Mouse (Mus musculus) stomach, embryonic 15.5 days (tissue): Measurements from ENCODE around the gene Lrrc17. TPM values are rescaled to one million over a fixed set of nuclear protein-coding genes. Genes with fewer than 3 reads are reported as not detected.

Experiments used
- ATAC-seq: fragments of 200-750 bp; cut with Nextera tagmentation; 2 replicates; pipeline ENCODE4 v1.8.0; 2017; ENCODE audit warnings: low read depth, moderate number of reproducible peaks, moderate TSS enrichment; ENCODE audit not compliant: insufficient read depth, low FRiP score
- H3K27ac ChIP-seq: fragments of 300-500 bp; sonication (generic); 2 replicates; pipeline ENCODE4 v1.5.1; 2015; ENCODE audit warnings: mild to moderate bottlenecking, inconsistent platforms
- H3K27me3 ChIP-seq: fragments of 300-500 bp; sonication (generic); replicated peaks from 2 replicates; pipeline ENCODE4 v1.6.1; 2015; ENCODE audit warnings: inconsistent platforms
- H3K36me3 ChIP-seq: fragments of 300-500 bp; sonication (generic); 2 replicates; pipeline ENCODE4 v1.6.1; 2015; ENCODE audit warnings: inconsistent platforms
- H3K4me1 ChIP-seq: fragments of 300-500 bp; sonication (generic); 2 replicates; pipeline ENCODE4 v1.6.1; 2015; ENCODE audit warnings: inconsistent platforms
- H3K4me2 ChIP-seq: fragments of 300-500 bp; sonication (generic); 2 replicates; pipeline ENCODE4 v1.6.1; 2015; ENCODE audit warnings: mild to moderate bottlenecking, inconsistent platforms
- H3K4me3 ChIP-seq: fragments of 300-500 bp; sonication (generic); replicated peaks from 2 replicates; pipeline ENCODE4 v1.5.1; 2015; ENCODE audit warnings: inconsistent platforms
- H3K9ac ChIP-seq: fragments of 300-500 bp; sonication (generic); 2 replicates; pipeline ENCODE4 v1.6.1; 2015; ENCODE audit warnings: inconsistent platforms
- H3K9me3 ChIP-seq: fragments of 300-500 bp; sonication (generic); 2 replicates; pipeline ENCODE4 v1.6.1; 2016; ENCODE audit warnings: inconsistent platforms
- WGBS: fragments of 180-500 bp; shearing (Covaris S2); methylation state at CpG from one replicate; pipeline ENCODE4 v1.1.7; 2015; 5-methylcytosine and 5-hydroxymethylcytosine counted together
- polyA plus RNA-seq: library from polyadenylated mRNA; unstranded; fragments of >200 nt; fragmentation: Nextera tagmentation; extraction: Ambion mirVana; gene quantifications from 2 replicates; pipeline ENCODE4 v1.2.1, GENCODE M21; 2015

The Lrrc17 gene
- polyA plus RNA-seq, 1 experiment from 2014 or later: 57.7 TPM

- no peak for ATAC-seq
- Histone ChIP-seq H3K36me3 (no peaks in the 10 kb centered on the region), H3K4me3 (peak overlapping the region; percentile 42; the same call in 1 of the 2 replicates), H3K9me3 (no peaks in the 10 kb centered on the region), H3K27me3 (no peaks in the 10 kb centered on the region), H3K4me1 (no peaks in the 10 kb centered on the region), H3K4me2 (peak overlapping the region; percentile 45), H3K27ac (peak overlapping the region; percentile 96; the same call in 1 of the 2 replicates), H3K9ac (no peak overlapping the region)
Measured at GRCm38 (mm10) chr5:21545227-21545626, 1.9 kb downstream of the Lrrc17 start.

GRCm38 (mm10) chr5:21545786-21546185, 2.4 kb downstream of the Lrrc17 start:
- H3K4me1 ChIP-seq: no peaks in the 10 kb centered on the region
- H3K9ac ChIP-seq: no peak overlapping the region
- H3K9me3 ChIP-seq: no peaks in the 10 kb centered on the region
- 0 out of 2 replicates have a peak overlapping the region, but pooled peaks have one; percentile 11 for H3K27ac ChIP-seq
- no peaks in the 10 kb centered on the region for H3K27me3 ChIP-seq
- H3K4me3 ChIP-seq: peak overlapping the region; percentile 6; the same call in 1 of the 2 replicates
- no peak for ATAC-seq
- H3K4me2 ChIP-seq: peak overlapping the region; percentile 45
- WGBS: 62% methylated on average over 4 of the region's 4 CpGs
- H3K36me3 ChIP-seq: no peaks in the 10 kb centered on the region

GRCm38 (mm10) chr5:21547005-21547404, 3.6 kb downstream of the Lrrc17 start:
- ATAC-seq: no peak
- H3K27me3 ChIP-seq: no peaks in the 10 kb centered on the region
- no peak overlapping the region for H3K4me2 ChIP-seq
- no peak overlapping the region for H3K4me3 ChIP-seq
- H3K4me1 ChIP-seq: no peaks in the 10 kb centered on the region
- WGBS: 83% methylated on average over 8 of the region's 8 CpGs
- H3K27ac ChIP-seq: no peak overlapping the region
- no peak overlapping the region for H3K9ac ChIP-seq
- no peaks in the 10 kb centered on the region for H3K9me3 ChIP-seq
- no peaks in the 10 kb centered on the region for H3K36me3 ChIP-seq

GRCm38 (mm10) chr5:21553685-21554084, 10.3 kb downstream of the Lrrc17 start:
- Histone ChIP-seq H3K27me3 (no peaks in the 10 kb centered on the region), H3K4me3 (no peak overlapping the region), H3K9ac (no peak overlapping the region), H3K4me1 (no peaks in the 10 kb centered on the region), H3K4me2 (no peak overlapping the region), H3K27ac (no peak overlapping the region), H3K36me3 (no peaks in the 10 kb centered on the region), H3K9me3 (no peaks in the 10 kb centered on the region)
- ATAC-seq: no peak
- 87% methylated on average over 4 of the region's 4 CpGs for WGBS

- Histone ChIP-seq H3K9me3 (no peaks in the 10 kb centered on the region), H3K27ac (no peak overlapping the region), H3K27me3 (no peaks in the 10 kb centered on the region), H3K4me1 (no peaks in the 10 kb centered on the region), H3K4me3 (no peak overlapping the region), H3K9ac (no peak overlapping the region), H3K4me2 (no peak overlapping the region), H3K36me3 (no peaks in the 10 kb centered on the region)
- ATAC-seq: no peak
- 69% methylated on average over 1 of the region's 1 CpGs for WGBS
Measured at GRCm38 (mm10) chr5:21554732-21555131, 11.4 kb downstream of the Lrrc17 start.

- Histone ChIP-seq H3K27me3 (no peaks in the 10 kb centered on the region), H3K36me3 (peaks cover 7% of the 10 kb centered on the region; the same call in 1 of the 2 replicates), H3K9ac (no peak overlapping the region), H3K9me3 (no peaks in the 10 kb centered on the region), H3K4me1 (no peaks in the 10 kb centered on the region), H3K4me3 (no peak overlapping the region), H3K4me2 (no peak overlapping the region), H3K27ac (no peak overlapping the region)
- WGBS: 52% methylated on average over 3 of the region's 3 CpGs
- no peak for ATAC-seq
Measured at GRCm38 (mm10) chr5:21556502-21556901, 13.1 kb downstream of the Lrrc17 start.

- 83% methylated on average over 2 of the region's 2 CpGs for WGBS
- H3K9me3 ChIP-seq: no peaks in the 10 kb centered on the region
- no peak for ATAC-seq
Measured at GRCm38 (mm10) chr5:21563936-21564335, 20.6 kb downstream of the Lrrc17 start.

GRCm38 (mm10) chr5:21565392-21566065, 22.2 kb downstream of the Lrrc17 start:
- 89% methylated on average over 9 of the region's 9 CpGs for WGBS
- peaks cover 7% of the 10 kb centered on the region; the same call in 1 of the 2 replicates for H3K36me3 ChIP-seq
- H3K27ac ChIP-seq: no peak overlapping the region

More at GRCm38 (mm10) chr5:21563936-21564335, 20.6 kb downstream of the Lrrc17 start:
- no peak overlapping the region for H3K4me3 ChIP-seq
- no peaks in the 10 kb centered on the region for H3K4me1 ChIP-seq
- H3K27me3 ChIP-seq: no peaks in the 10 kb centered on the region
- no peak overlapping the region for H3K27ac ChIP-seq
- no peak overlapping the region for H3K9ac ChIP-seq
- H3K36me3 ChIP-seq: peaks cover 7% of the 10 kb centered on the region; the same call in 1 of the 2 replicates
- no peak overlapping the region for H3K4me2 ChIP-seq

GRCm38 (mm10) chr5:21567784-21568183, 24.4 kb downstream of the Lrrc17 start:
- Histone ChIP-seq H3K36me3 (no peaks in the 10 kb centered on the region; the same call in 1 of the 2 replicates), H3K4me2 (no peak overlapping the region), H3K4me1 (no peaks in the 10 kb centered on the region), H3K9ac (no peak overlapping the region), H3K27ac (no peak overlapping the region), H3K4me3 (no peak overlapping the region), H3K27me3 (no peaks in the 10 kb centered on the region), H3K9me3 (no peaks in the 10 kb centered on the region)
- ATAC-seq: no peak
- WGBS: 60% methylated on average over 1 of the region's 1 CpGs

More at GRCm38 (mm10) chr5:21565392-21566065, 22.2 kb downstream of the Lrrc17 start:
- no peaks in the 10 kb centered on the region for H3K4me1 ChIP-seq
- H3K4me3 ChIP-seq: no peak overlapping the region
- H3K27me3 ChIP-seq: no peaks in the 10 kb centered on the region
- H3K9me3 ChIP-seq: no peaks in the 10 kb centered on the region
- H3K4me2 ChIP-seq: no peak overlapping the region
- H3K9ac ChIP-seq: no peak overlapping the region
- no peak for ATAC-seq

GRCm38 (mm10) chr5:21572764-21573416, 29.5 kb downstream of the Lrrc17 start:
- no peaks in the 10 kb centered on the region for H3K36me3 ChIP-seq
- H3K4me2 ChIP-seq: no peak overlapping the region
- H3K9me3 ChIP-seq: no peaks in the 10 kb centered on the region
- ATAC-seq: no peak
- H3K4me3 ChIP-seq: no peak overlapping the region
- H3K27ac ChIP-seq: no peak overlapping the region
- H3K9ac ChIP-seq: no peak overlapping the region
- no peaks in the 10 kb centered on the region for H3K27me3 ChIP-seq
- H3K4me1 ChIP-seq: no peaks in the 10 kb centered on the region
- 70% methylated on average over 3 of the region's 3 CpGs for WGBS

- peak; percentile 63; the same call in 1 of the 2 replicates for ATAC-seq
- 66% methylated on average over 21 of the region's 21 CpGs for WGBS
Measured at GRCm38 (mm10) chr5:21574386-21575209, 31.2 kb downstream of the Lrrc17 start.

GRCm38 (mm10) chr5:21575210-21575550, 31.8 kb downstream of the Lrrc17 start:
- Histone ChIP-seq H3K27me3 (no peaks in the 10 kb centered on the region), H3K4me3 (no peak overlapping the region), H3K4me1 (no peaks in the 10 kb centered on the region), H3K27ac (no peak overlapping the region), H3K4me2 (no peak overlapping the region), H3K9me3 (no peaks in the 10 kb centered on the region), H3K36me3 (no peaks in the 10 kb centered on the region), H3K9ac (no peak overlapping the region)
- WGBS: 73% methylated on average over 13 of the region's 13 CpGs
- no peak for ATAC-seq

More at GRCm38 (mm10) chr5:21574386-21575209, 31.2 kb downstream of the Lrrc17 start:
- Histone ChIP-seq H3K4me1 (no peaks in the 10 kb centered on the region), H3K4me3 (no peak overlapping the region), H3K27me3 (no peaks in the 10 kb centered on the region), H3K4me2 (no peak overlapping the region), H3K9ac (no peak overlapping the region), H3K9me3 (no peaks in the 10 kb centered on the region), H3K36me3 (no peaks in the 10 kb centered on the region), H3K27ac (no peak overlapping the region)
